Mouse (Mus musculus) stomach, embryonic 16.5 days (tissue): ENCODE data around the gene Cdk5rap3. TPM values are rescaled to one million over a fixed set of nuclear protein-coding genes. Genes with fewer than 3 reads are reported as not detected.

Experiments
- ATAC-seq: fragments of 200-750 bp; cut with Nextera tagmentation; 2 replicates; pipeline ENCODE4 v1.8.0; 2017; ENCODE audit warnings: moderate number of reproducible peaks, moderate TSS enrichment; ENCODE audit not compliant: insufficient read depth, low FRiP score
- H3K27ac ChIP-seq: fragments of 300-500 bp; sonication (generic); 2 replicates; pipeline ENCODE4 v1.5.1; 2014; ENCODE audit warnings: low read length
- H3K27me3 ChIP-seq: fragments of 300-500 bp; sonication (generic); 2 replicates; pipeline ENCODE4 v1.6.1; 2014; ENCODE audit warnings: low read length, control low read depth, mixed read lengths; ENCODE audit not compliant: control insufficient read depth, insufficient read depth
- H3K36me3 ChIP-seq: fragments of 300-500 bp; sonication (generic); 2 replicates; pipeline ENCODE4 v1.6.1; 2014; ENCODE audit warnings: low read length; ENCODE audit not compliant: control insufficient read depth, insufficient read depth
- H3K4me1 ChIP-seq: fragments of 300-500 bp; sonication (generic); 2 replicates; pipeline ENCODE4 v1.6.1; 2014; ENCODE audit warnings: low read length, control low read depth, mixed read lengths; ENCODE audit not compliant: control insufficient read depth, insufficient read depth
- H3K4me2 ChIP-seq: fragments of 300-500 bp; sonication (generic); 2 replicates; pipeline ENCODE4 v1.6.1; 2014; ENCODE audit warnings: low read depth, low read length, mixed read lengths
- H3K4me3 ChIP-seq: fragments of 300-500 bp; sonication (generic); replicated peaks from 2 replicates; pipeline ENCODE4 v1.5.1; 2014; ENCODE audit warnings: mild to moderate bottlenecking, low read length
- H3K9ac ChIP-seq: fragments of 300-500 bp; sonication (generic); 2 replicates; pipeline ENCODE4 v1.6.1; 2014; ENCODE audit warnings: low read length
- H3K9me3 ChIP-seq: fragments of 300-500 bp; sonication (generic); replicated peaks from 2 replicates; pipeline ENCODE4 v1.6.1; 2016; ENCODE audit warnings: low read length, control low read depth; ENCODE audit not compliant: control insufficient read depth
- WGBS: fragments of 180-500 bp; shearing (Covaris S2); extraction: QIAGEN DNeasy Blood & Tissue Kit; methylation state at CpG from one replicate; pipeline ENCODE4 v1.1.7; 2014; 5-methylcytosine and 5-hydroxymethylcytosine counted together
- polyA plus RNA-seq: library from polyadenylated mRNA; unstranded; fragments of >200 nt; fragmentation: Nextera tagmentation; extraction: Ambion mirVana; gene quantifications from 2 replicates; pipeline ENCODE4 v1.2.1, GENCODE M21; 2015

The Cdk5rap3 gene
- polyA plus RNA-seq, 1 experiment from 2014 or later, result 68.7 TPM

GRCm38 (mm10) chr11:96873601-96874140 is 42.6 kb downstream of the Cdk5rap3 start:
- Histone ChIP-seq H3K27ac (peak overlapping the region; percentile 19; the same call in 1 of the 2 replicates), H3K9ac (peak overlapping the region; percentile 42), H3K4me2 (no peak overlapping the region), H3K36me3 (no peaks in the 10 kb centered on the region), H3K4me3 (no peak overlapping the region), H3K9me3 (no peaks in the 10 kb centered on the region), H3K4me1 (peaks cover 22% of the 10 kb centered on the region), H3K27me3 (peaks cover 6% of the 10 kb centered on the region; the same call in 1 of the 2 replicates)
- no peak for ATAC-seq
- 54% methylated on average over 11 of the region's 11 CpGs for WGBS

DNA sequence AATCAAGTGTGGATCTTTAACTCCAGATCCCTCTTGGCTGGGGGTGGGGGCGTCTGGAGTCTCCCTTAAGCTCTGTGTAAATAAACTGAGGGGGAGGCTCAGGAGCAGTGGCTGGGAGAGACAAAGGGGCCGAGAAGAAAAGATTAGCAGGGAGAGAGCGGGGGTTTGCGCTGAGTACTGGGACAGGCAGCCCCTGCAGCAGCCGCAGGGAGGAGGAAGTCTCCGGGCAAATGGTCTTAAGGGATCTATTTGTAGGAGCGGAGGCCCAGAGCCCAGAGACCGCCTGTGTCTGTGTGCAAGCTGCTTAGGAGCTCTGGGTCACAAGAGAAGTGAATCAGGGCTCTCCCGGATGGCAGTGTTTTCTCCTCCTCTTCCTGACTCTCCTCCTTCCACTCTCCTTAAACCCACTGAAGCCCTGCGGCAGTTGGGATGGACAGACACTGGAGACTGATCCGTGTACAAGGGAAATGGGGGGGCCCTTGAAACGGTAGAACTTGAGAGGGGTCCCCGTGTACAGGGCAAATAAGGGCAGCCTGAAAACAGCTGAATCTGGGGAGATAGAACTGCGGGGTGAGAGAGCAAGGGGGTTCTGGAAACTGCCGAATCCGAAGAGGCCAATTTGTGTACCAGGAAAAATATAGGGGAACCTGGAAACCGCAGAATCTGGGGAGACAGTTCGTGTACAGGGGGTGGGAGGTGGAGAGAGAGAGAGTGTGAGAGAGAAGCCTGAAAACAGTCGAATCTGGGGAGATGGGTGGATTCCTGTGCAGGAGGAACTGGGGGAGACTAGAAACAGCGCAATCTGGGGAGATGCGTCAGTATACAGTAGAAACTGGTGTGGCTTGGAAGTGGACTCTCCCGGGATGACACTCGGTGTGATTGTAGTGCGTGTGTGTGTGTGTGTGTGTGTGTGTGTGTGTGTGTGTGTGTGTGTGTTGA is 43.6 kb downstream of the Cdk5rap3 start:
- peaks cover 6% of the 10 kb centered on the region; the same call in 1 of the 2 replicates for H3K27me3 ChIP-seq
- H3K9me3 ChIP-seq, result no peaks in the 10 kb centered on the region
- H3K4me3 ChIP-seq, result no peak overlapping the region
- peak overlapping the region; percentile 64 for H3K9ac ChIP-seq
- peak; percentile 51; the same call in 1 of the 2 replicates for ATAC-seq
- peak overlapping the region; percentile 35 for H3K4me2 ChIP-seq
- H3K4me1 ChIP-seq, result peaks cover 22% of the 10 kb centered on the region
- H3K27ac ChIP-seq, result peak overlapping the region; percentile 64
- 14% methylated on average over 24 of the region's 24 CpGs for WGBS
- no peaks in the 10 kb centered on the region for H3K36me3 ChIP-seq

DNA sequence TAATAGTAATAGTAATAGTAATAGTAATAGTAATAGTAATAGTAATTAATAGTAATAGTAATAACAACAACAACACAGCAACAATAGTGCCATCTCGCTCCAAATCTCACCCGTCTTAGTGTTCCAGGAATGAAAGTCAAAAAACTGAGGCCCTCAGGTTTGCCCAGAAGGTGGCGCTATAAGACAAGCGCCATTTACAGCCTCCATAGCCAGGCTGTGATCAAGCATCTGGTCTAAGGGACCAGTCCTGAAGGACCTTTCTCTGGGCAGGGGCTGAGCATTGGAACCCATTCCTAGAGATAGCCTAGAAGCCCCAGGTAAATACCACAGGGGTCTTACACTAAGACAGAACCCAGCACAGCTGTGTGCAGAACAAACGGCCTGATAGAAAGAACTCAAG is 49.1 kb downstream of the Cdk5rap3 start:
- H3K27me3 ChIP-seq, result 0 out of 2 replicates have a peak, but pooled peaks cover 3% of the 10 kb centered on the region
- H3K4me1 ChIP-seq, result 0 out of 2 replicates have a peak, but pooled peaks cover 7% of the 10 kb centered on the region
- H3K27ac ChIP-seq, result no peak overlapping the region
- no peaks in the 10 kb centered on the region for H3K9me3 ChIP-seq
- H3K9ac ChIP-seq, result no peak overlapping the region
- ATAC-seq, result peak; percentile 55; the same call in 1 of the 2 replicates
- 10% methylated on average over 5 of the region's 5 CpGs for WGBS
- no peak overlapping the region for H3K4me3 ChIP-seq
- H3K4me2 ChIP-seq, result no peak overlapping the region
- no peaks in the 10 kb centered on the region for H3K36me3 ChIP-seq

GRCm38 (mm10) chr11:96863206-96863995 is 52.9 kb downstream of the Cdk5rap3 start:
- Histone ChIP-seq H3K9me3 (no peaks in the 10 kb centered on the region), H3K4me2 (peak overlapping the region; percentile 14; the same call in 1 of the 2 replicates), H3K27ac (no peak overlapping the region), H3K9ac (0 out of 2 replicates have a peak overlapping the region, but pooled peaks have one; percentile 21), H3K27me3 (0 out of 2 replicates have a peak, but pooled peaks cover 3% of the 10 kb centered on the region), H3K4me3 (no peak overlapping the region), H3K36me3 (no peaks in the 10 kb centered on the region), H3K4me1 (peaks cover 15% of the 10 kb centered on the region; the same call in 1 of the 2 replicates)
- ATAC-seq, result no peak
- 27% methylated on average over 26 of the region's 26 CpGs for WGBS

GRCm38 (mm10) chr11:96862534-96862933 is 53.8 kb downstream of the Cdk5rap3 start:
- H3K36me3 ChIP-seq, result no peaks in the 10 kb centered on the region
- 0 out of 2 replicates have a peak, but pooled peaks cover 3% of the 10 kb centered on the region for H3K27me3 ChIP-seq
- H3K4me1 ChIP-seq, result peaks cover 15% of the 10 kb centered on the region; the same call in 1 of the 2 replicates
- no peak overlapping the region for H3K4me3 ChIP-seq
- WGBS, result 80% methylated on average over 12 of the region's 12 CpGs
- no peak for ATAC-seq
- H3K27ac ChIP-seq, result no peak overlapping the region
- H3K9me3 ChIP-seq, result no peaks in the 10 kb centered on the region
- no peak overlapping the region for H3K4me2 ChIP-seq
- no peak overlapping the region for H3K9ac ChIP-seq

DNA sequence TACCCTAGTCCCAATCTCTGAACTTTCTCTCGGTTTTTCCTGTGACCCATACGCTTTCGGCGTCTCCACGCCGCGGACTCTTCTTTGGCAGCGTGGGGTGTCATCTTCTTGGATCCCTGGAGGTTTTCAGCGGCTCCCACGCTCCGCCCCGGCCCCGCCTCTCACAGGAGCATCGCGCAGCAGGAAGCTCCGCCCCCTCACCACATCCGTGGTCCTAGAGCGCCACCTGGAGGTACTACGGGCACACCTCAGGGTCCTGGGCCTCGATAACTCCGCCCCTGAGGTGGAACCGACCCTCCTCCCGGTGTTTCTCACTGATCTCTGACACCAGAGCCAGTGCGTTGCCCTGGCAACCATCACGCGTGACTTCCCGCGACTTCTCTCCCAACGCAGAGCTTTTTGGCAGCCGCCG is 54.4 kb downstream of the Cdk5rap3 start:
- Histone ChIP-seq H3K4me3 (peak overlapping the region; percentile 52), H3K36me3 (no peaks in the 10 kb centered on the region), H3K4me2 (peak overlapping the region; percentile 79), H3K27me3 (0 out of 2 replicates have a peak, but pooled peaks cover 3% of the 10 kb centered on the region), H3K9ac (peak overlapping the region; percentile 66), H3K4me1 (peaks cover 15% of the 10 kb centered on the region; the same call in 1 of the 2 replicates), H3K9me3 (no peaks in the 10 kb centered on the region), H3K27ac (peak overlapping the region; percentile 69)
- WGBS, result under 1% methylated on average over 31 of the region's 31 CpGs
- ATAC-seq, result peak; percentile 88

- peak; percentile 47 for ATAC-seq
- peak overlapping the region; percentile 69 for H3K27ac ChIP-seq
- peak overlapping the region; percentile 79 for H3K4me2 ChIP-seq
- no peaks in the 10 kb centered on the region for H3K9me3 ChIP-seq
- H3K36me3 ChIP-seq, result no peaks in the 10 kb centered on the region
- H3K4me3 ChIP-seq, result peak overlapping the region; percentile 52
- peak overlapping the region; percentile 66 for H3K9ac ChIP-seq
- WGBS, result under 1% methylated on average over 20 of the region's 20 CpGs
- peaks cover 15% of the 10 kb centered on the region; the same call in 1 of the 2 replicates for H3K4me1 ChIP-seq
- H3K27me3 ChIP-seq, result 0 out of 2 replicates have a peak, but pooled peaks cover 3% of the 10 kb centered on the region
Measured at GRCm38 (mm10) chr11:96861446-96861845, 54.9 kb downstream of the Cdk5rap3 start.

- peak; percentile 34; the same call in 1 of the 2 replicates for ATAC-seq
- Histone ChIP-seq H3K4me2 (no peak overlapping the region), H3K9ac (no peak overlapping the region)
Measured at GRCm38 (mm10) chr11:96860564-96860963, 55.7 kb downstream of the Cdk5rap3 start.

More at GRCm38 (mm10) chr11:96860564-96860963, 55.7 kb downstream of the Cdk5rap3 start:
- no peaks in the 10 kb centered on the region for H3K9me3 ChIP-seq
- H3K27me3 ChIP-seq, result 0 out of 2 replicates have a peak, but pooled peaks cover 3% of the 10 kb centered on the region
- H3K4me3 ChIP-seq, result no peak overlapping the region
- no peaks in the 10 kb centered on the region for H3K36me3 ChIP-seq
- 8% methylated on average over 8 of the region's 8 CpGs for WGBS
- H3K4me1 ChIP-seq, result peaks cover 15% of the 10 kb centered on the region; the same call in 1 of the 2 replicates
- H3K27ac ChIP-seq, result no peak overlapping the region
